Mouse (Mus musculus) intestine, embryonic 16.5 days (tissue): ENCODE results near the gene Znhit1. TPM values are rescaled to one million over a fixed set of nuclear protein-coding genes. Genes with fewer than 3 reads are reported as not detected.

ENCODE experiments used
- ATAC-seq: fragments of 200-750 bp; cut with Nextera tagmentation; 2 replicates; pipeline ENCODE4 v1.8.0; 2017; ENCODE audit warnings: moderate TSS enrichment, moderate library complexity
- H3K27ac ChIP-seq: fragments of 300-500 bp; sonication (generic); 2 replicates; pipeline ENCODE4 v1.5.1; 2014; ENCODE audit warnings: mild to moderate bottlenecking, low read length
- H3K27me3 ChIP-seq: fragments of 300-500 bp; sonication (generic); replicated peaks from 2 replicates; pipeline ENCODE4 v1.6.1; 2014; ENCODE audit warnings: low read length, control low read depth, mixed read lengths; ENCODE audit not compliant: control insufficient read depth, insufficient read depth
- H3K36me3 ChIP-seq: fragments of 300-500 bp; sonication (generic); 2 replicates; pipeline ENCODE4 v1.6.1; 2014; ENCODE audit warnings: low read length, control low read depth; ENCODE audit not compliant: control insufficient read depth, insufficient read depth
- H3K4me1 ChIP-seq: fragments of 300-500 bp; sonication (generic); 2 replicates; pipeline ENCODE4 v1.6.1; 2014; ENCODE audit warnings: low read length, control low read depth, mixed read lengths; ENCODE audit not compliant: control insufficient read depth, insufficient read depth
- H3K4me2 ChIP-seq: fragments of 300-500 bp; sonication (generic); 2 replicates; pipeline ENCODE4 v1.6.1; 2014; ENCODE audit warnings: low read depth, low read length, control low read depth
- H3K4me3 ChIP-seq: fragments of 300-500 bp; sonication (generic); 2 replicates; pipeline ENCODE4 v1.5.1; 2014; ENCODE audit warnings: mild to moderate bottlenecking, low read length
- H3K9ac ChIP-seq: fragments of 300-500 bp; sonication (generic); 2 replicates; pipeline ENCODE4 v1.6.1; 2014; ENCODE audit warnings: low read depth, low read length
- H3K9me3 ChIP-seq: fragments of 300-500 bp; sonication (generic); 2 replicates; pipeline ENCODE4 v1.6.1; 2016; ENCODE audit warnings: low read length, control low read depth; ENCODE audit not compliant: control insufficient read depth
- WGBS: fragments of 180-500 bp; shearing (Covaris S2); extraction: QIAGEN DNeasy Blood & Tissue Kit; methylation state at CpG from one replicate; pipeline ENCODE4 v1.1.7; 2014; 5-methylcytosine and 5-hydroxymethylcytosine counted together
- polyA plus RNA-seq: library from polyadenylated mRNA; unstranded; fragments of >200 nt; fragmentation: Nextera tagmentation; extraction: Ambion mirVana; gene quantifications from 2 replicates; pipeline ENCODE4 v1.2.1, GENCODE M21; 2015

The Znhit1 gene
- polyA plus RNA-seq, 1 experiment from 2014 or later: 114 TPM

- Histone ChIP-seq H3K9ac (no peak overlapping the region), H3K4me3 (no peak overlapping the region), H3K4me1 (peaks cover 27% of the 10 kb centered on the region), H3K36me3 (no peaks in the 10 kb centered on the region), H3K27me3 (no peaks in the 10 kb centered on the region), H3K9me3 (no peaks in the 10 kb centered on the region), H3K27ac (peak overlapping the region; percentile 54), H3K4me2 (no peak overlapping the region)
- 35% methylated on average over 1 of the region's 1 CpGs for WGBS
- peak; percentile 78 for ATAC-seq
Measured at GRCm38 (mm10) chr5:136970703-136971102, 17.1 kb downstream of the Znhit1 start.

DNA sequence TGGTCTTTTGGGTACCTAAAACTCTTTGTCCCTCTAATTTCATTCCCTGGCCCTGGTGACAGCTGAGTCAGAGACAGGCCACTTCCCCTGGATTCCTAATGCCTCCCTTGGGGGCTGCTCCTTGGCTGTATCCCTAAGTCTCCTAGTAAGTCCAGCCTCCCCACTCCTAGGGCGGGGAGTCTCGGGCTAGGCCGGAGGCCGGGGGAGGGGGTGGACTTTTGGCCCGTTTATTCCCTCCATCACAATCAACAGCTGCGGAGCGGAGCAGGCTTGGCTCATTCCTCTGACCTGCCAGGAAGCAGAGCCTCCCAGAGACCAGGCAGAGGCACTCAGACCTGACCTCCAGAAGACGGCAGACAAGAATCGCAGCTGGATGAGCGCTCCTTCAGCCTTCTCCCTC lies 20.2 kb downstream of the Znhit1 start:
- H3K36me3 ChIP-seq: peaks cover 3% of the 10 kb centered on the region; the same call in 1 of the 2 replicates
- peak overlapping the region; percentile 30 for H3K4me3 ChIP-seq
- peak; percentile 47 for ATAC-seq
- H3K27me3 ChIP-seq: no peaks in the 10 kb centered on the region
- H3K27ac ChIP-seq: peak overlapping the region; percentile 89
- peak overlapping the region; percentile 37 for H3K4me2 ChIP-seq
- peaks cover 53% of the 10 kb centered on the region for H3K4me1 ChIP-seq
- no peaks in the 10 kb centered on the region for H3K9me3 ChIP-seq
- peak overlapping the region; percentile 34; the same call in 1 of the 2 replicates for H3K9ac ChIP-seq
- WGBS: 33% methylated on average over 10 of the region's 10 CpGs

DNA sequence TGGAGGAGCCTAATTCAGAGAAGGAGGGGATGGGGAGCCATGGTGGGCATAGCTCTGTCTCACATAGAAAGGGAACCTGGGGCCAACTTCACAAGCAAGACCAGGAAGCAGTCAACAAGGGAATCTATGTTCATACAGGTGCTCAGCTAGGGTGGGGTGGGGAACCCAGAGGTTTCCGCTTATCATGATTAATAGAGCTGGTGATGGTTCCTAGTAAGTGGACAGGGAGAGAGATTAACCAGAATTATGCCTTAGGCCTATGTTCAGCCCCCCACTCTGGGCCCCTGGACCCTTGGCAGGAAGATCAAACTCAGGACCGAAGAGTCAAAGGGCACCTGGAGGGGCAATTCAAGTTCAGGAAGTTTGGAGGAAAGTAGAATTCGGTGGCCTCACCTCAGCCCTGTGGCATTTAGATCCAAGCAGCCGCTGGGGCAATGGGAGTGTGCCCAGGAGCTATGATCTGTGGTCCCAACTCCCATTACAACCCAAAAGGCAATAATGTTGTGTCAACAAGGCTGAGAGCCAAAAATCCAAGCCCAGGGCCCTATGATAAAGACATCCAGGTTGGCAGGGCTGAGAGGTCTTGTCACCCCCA lies 20.9 kb downstream of the Znhit1 start:
- peaks cover 3% of the 10 kb centered on the region; the same call in 1 of the 2 replicates for H3K36me3 ChIP-seq
- 63% methylated on average over 4 of the region's 4 CpGs for WGBS
- H3K27me3 ChIP-seq: no peaks in the 10 kb centered on the region
- H3K4me1 ChIP-seq: peaks cover 53% of the 10 kb centered on the region
- peak overlapping the region; percentile 37 for H3K4me2 ChIP-seq
- no peak for ATAC-seq
- H3K27ac ChIP-seq: peak overlapping the region; percentile 89
- peak overlapping the region; percentile 33 for H3K9ac ChIP-seq
- no peaks in the 10 kb centered on the region for H3K9me3 ChIP-seq
- no peak overlapping the region for H3K4me3 ChIP-seq

DNA sequence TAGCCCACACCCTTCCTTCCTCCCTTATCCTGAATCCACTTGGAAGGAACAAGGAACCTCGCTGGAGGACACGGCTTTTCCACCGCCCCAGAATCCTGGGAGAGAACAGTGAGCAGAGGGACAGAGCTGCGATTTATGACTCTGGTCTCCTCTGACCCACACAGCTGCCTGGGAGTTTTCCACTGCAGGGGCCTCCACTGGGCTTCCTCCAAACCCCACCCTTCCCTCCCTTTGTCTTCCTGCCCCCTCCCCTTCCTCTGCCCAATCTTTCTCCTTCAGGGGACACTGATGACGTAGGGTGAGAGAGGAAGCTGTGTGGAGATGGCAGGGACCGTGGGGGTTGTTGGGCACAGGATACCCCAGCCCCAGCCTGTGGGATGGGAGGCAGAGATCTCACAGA lies 21.5 kb downstream of the Znhit1 start, which contains the start of gene Cldn15:
Gene Cldn15 (plus strand): TSS at position 286 of the 400 bp plus-strand sequence.
- peak within 1 kb of the TSS; percentile 37 for H3K4me2 ChIP-seq
- 25% methylated on average over 6 of the region's 6 CpGs for WGBS
- H3K9ac ChIP-seq: peak within 1 kb of the TSS; percentile 33
- no peaks in the 10 kb centered on the region for H3K27me3 ChIP-seq
- no peak for ATAC-seq
- H3K36me3 ChIP-seq: peaks cover 3% of the 10 kb centered on the region; the same call in 1 of the 2 replicates
- H3K4me1 ChIP-seq: peaks cover 57% of the 10 kb centered on the region
- H3K9me3 ChIP-seq: no peaks in the 10 kb centered on the region
- peak within 1 kb of the TSS; percentile 89 for H3K27ac ChIP-seq
- H3K4me3 ChIP-seq: peak within 1 kb of the TSS; percentile 30; the same call in 1 of the 2 replicates

GRCm38 (mm10) chr5:136965686-136966085 lies 22.1 kb downstream of the Znhit1 start:
- ATAC-seq: peak; percentile 15
- Histone ChIP-seq H3K4me3 (no peak overlapping the region), H3K9ac (peak overlapping the region; percentile 7), H3K27me3 (no peaks in the 10 kb centered on the region), H3K27ac (peak overlapping the region; percentile 89), H3K4me2 (peak overlapping the region; percentile 23; the same call in 1 of the 2 replicates), H3K4me1 (peaks cover 59% of the 10 kb centered on the region), H3K36me3 (peaks cover 3% of the 10 kb centered on the region; the same call in 1 of the 2 replicates), H3K9me3 (no peaks in the 10 kb centered on the region)
- 69% methylated on average over 7 of the region's 8 CpGs for whole genome bisulfite sequencing

DNA sequence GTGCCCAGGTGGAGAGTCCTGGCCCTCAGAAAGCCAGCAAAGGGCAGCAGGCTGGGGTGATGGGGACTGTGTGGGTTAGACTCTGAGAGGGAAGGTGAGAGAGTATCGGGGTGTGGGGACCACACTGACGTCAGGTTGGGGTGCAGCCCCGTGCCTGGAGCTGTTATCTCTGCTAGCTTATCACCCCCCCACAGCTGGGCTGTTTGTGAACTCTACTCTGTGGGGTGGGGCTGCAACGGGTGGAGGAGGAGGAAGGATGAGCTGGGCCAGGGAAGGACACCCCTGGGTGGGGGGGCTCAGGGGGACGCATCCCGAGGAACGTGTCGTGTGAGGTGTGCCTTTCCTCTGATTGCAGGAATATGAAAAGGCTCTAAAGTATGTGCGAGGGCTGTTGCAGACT lies 22.6 kb downstream of the Znhit1 start:
- H3K9me3 ChIP-seq: no peaks in the 10 kb centered on the region
- H3K27me3 ChIP-seq: no peaks in the 10 kb centered on the region
- H3K4me3 ChIP-seq: no peak overlapping the region
- H3K36me3 ChIP-seq: peaks cover 3% of the 10 kb centered on the region; the same call in 1 of the 2 replicates
- H3K27ac ChIP-seq: peak overlapping the region; percentile 89
- peak; percentile 59 for ATAC-seq
- no peak overlapping the region for H3K4me2 ChIP-seq
- peaks cover 59% of the 10 kb centered on the region for H3K4me1 ChIP-seq
- H3K9ac ChIP-seq: 0 out of 2 replicates have a peak overlapping the region, but pooled peaks have one; percentile 7
- whole genome bisulfite sequencing: 60% methylated on average over 9 of the region's 9 CpGs

DNA sequence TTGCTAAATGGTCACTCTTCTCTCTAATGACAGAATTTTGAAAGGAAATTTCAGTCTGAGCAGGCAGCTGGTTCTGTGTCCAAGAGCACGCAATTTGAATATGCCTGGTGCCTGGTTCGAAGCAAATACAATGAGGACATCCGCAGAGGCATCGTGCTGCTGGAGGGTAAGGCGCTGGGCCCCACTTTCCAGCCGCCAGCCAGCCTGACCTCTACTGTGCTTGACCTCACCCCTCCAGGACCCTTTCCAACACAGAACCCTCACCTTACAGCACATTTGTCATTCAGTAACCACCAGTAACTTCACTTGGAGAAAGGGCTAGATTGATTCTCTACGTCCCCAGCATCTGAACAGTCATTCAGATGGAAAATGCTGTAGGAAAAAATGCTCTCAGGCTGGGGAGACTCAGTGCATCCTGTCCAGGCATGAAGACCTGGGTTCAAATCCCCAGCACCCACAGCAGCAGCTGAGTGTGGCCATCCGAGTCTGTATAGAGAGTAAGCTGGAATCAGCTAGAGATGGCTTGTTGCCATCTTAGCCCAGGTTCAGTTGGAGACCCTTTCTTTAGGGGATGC lies 24.8 kb downstream of the Znhit1 start:
- H3K4me1 ChIP-seq: peaks cover 58% of the 10 kb centered on the region
- WGBS: 66% methylated on average over 8 of the region's 8 CpGs
- H3K9ac ChIP-seq: peak overlapping the region; percentile 88

GRCm38 (mm10) chr5:136962501-136962900 lies 25.3 kb downstream of the Znhit1 start:
- Histone ChIP-seq H3K4me1 (peaks cover 53% of the 10 kb centered on the region), H3K4me3 (peak overlapping the region; percentile 77), H3K27me3 (no peaks in the 10 kb centered on the region), H3K36me3 (peaks cover 3% of the 10 kb centered on the region; the same call in 1 of the 2 replicates), H3K9me3 (no peaks in the 10 kb centered on the region), H3K27ac (peak overlapping the region; percentile 88), H3K9ac (peak overlapping the region; percentile 88), H3K4me2 (peak overlapping the region; percentile 81)
- ATAC-seq: peak; percentile 36
- under 1% methylated on average over 10 of the region's 10 CpGs for WGBS

More for the DNA sequence above, 24.8 kb downstream of the Znhit1 start:
- Histone ChIP-seq H3K4me2 (peak overlapping the region; percentile 81), H3K27me3 (no peaks in the 10 kb centered on the region), H3K4me3 (peak overlapping the region; percentile 77), H3K9me3 (no peaks in the 10 kb centered on the region), H3K27ac (0 out of 2 replicates have a peak overlapping the region, but pooled peaks have one; percentile 45), H3K36me3 (peaks cover 3% of the 10 kb centered on the region; the same call in 1 of the 2 replicates)
- no peak for ATAC-seq

DNA sequence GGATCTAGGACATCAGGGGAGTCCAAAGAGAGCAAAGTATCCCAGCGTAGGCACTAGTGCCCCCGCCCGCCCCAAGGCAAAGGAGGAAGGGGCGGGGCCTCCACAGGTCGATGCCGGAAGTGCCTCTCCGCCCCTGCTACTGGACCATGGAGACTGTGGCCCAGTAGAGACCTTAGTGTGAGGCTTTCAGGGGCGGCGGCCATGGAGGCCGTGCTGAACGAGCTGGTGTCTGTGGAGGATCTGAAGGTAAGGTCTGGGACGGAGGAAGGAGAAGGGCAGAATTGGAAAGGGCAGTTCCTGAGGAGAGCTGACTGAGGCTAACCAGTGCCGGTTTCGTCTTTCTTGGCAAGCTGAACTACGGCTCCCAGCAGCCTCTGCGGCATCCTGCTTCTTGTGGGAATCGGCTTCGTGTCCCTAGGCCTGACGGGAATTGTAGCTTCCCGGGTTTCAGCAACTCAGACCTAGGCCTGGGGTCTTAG lies 25.8 kb downstream of the Znhit1 start:
- ATAC-seq: peak; percentile 79
- H3K4me3 ChIP-seq: peak overlapping the region; percentile 77
- peak overlapping the region; percentile 88 for H3K9ac ChIP-seq
- H3K36me3 ChIP-seq: peaks cover 3% of the 10 kb centered on the region; the same call in 1 of the 2 replicates
- peak overlapping the region; percentile 88 for H3K27ac ChIP-seq
- no peaks in the 10 kb centered on the region for H3K9me3 ChIP-seq
- H3K4me1 ChIP-seq: peaks cover 48% of the 10 kb centered on the region
- H3K4me2 ChIP-seq: peak overlapping the region; percentile 81
- WGBS: under 1% methylated on average over 20 of the region's 20 CpGs
- no peaks in the 10 kb centered on the region for H3K27me3 ChIP-seq
